Mouse (Mus musculus) MEL (cell line): ENCODE measurements at regions not wholly inside any gene's neighbourhood (a gene's known extent, or its start where the extent isn't known, plus 50 kb on each side); places are given as distances from the start of the nearest gene placed in this dataset.
A peak's percentile ranks its signal among the peaks of the same experiment; 100 is the strongest.

Source experiments
- DNase-seq: peaks from one replicate; pipeline ENCODE4 v3.0.0; 2011; ENCODE audit warnings: low read depth, low spot score
- H3K27ac ChIP-seq: 2 replicates; pipeline ENCODE4 v1.5.1; 2012; ENCODE audit warnings: low read depth, mild to moderate bottlenecking, control low read depth, low read length, moderate library complexity; ENCODE audit not compliant: control insufficient read depth
- H3K27me3 ChIP-seq, 2 experiments: fragments of 150-350 bp in 1 of 2; sonication (generic) in 1 of 2; 2 replicates each; pipeline ENCODE4 v1.6.1; 2012; ENCODE audit warnings: low read length in 2 of 2, mild to moderate bottlenecking in 2 of 2, improper control_type of control experiment in 1 of 2, moderate library complexity in 1 of 2; ENCODE audit not compliant: insufficient read depth in 2 of 2, control insufficient read depth in 1 of 2
- H3K36me3 ChIP-seq, 2 experiments: 2 replicates each; pipeline ENCODE4 v1.6.1; 2012 to 2014; ENCODE audit warnings: low read length in 2 of 2, improper control_type of control experiment in 1 of 2, inconsistent platforms in 1 of 2, mild to moderate bottlenecking in 1 of 2; ENCODE audit not compliant: insufficient read depth in 2 of 2, control insufficient read depth in 1 of 2
- H3K4me1 ChIP-seq, 2 experiments: fragments of 150-350 bp in 1 of 2; sonication (generic) in 1 of 2; 2 replicates each; pipeline ENCODE4 v1.6.1; 2012; ENCODE audit warnings: low read length in 2 of 2, improper control_type of control experiment in 1 of 2, mild to moderate bottlenecking in 1 of 2; ENCODE audit not compliant: insufficient read depth in 2 of 2, control insufficient read depth in 1 of 2
- H3K4me3 ChIP-seq, 2 experiments: fragments of 150-350 bp in 1 of 2; sonication (generic) in 1 of 2; 2 replicates each; pipeline ENCODE4 v1.5.1; 2012; ENCODE audit warnings: low read depth in 2 of 2, low read length in 2 of 2, mild to moderate bottlenecking in 2 of 2, moderate library complexity in 2 of 2, control low read depth in 1 of 2, improper control_type of control experiment in 1 of 2; ENCODE audit not compliant: control insufficient read depth in 1 of 2, insufficient read depth in 1 of 2
- H3K79me2 ChIP-seq: 2 replicates; pipeline ENCODE4 v1.6.1; 2012; ENCODE audit warnings: mild to moderate bottlenecking, low read length, moderate library complexity; ENCODE audit not compliant: control insufficient read depth, poor library complexity, insufficient read depth
- H3K9ac ChIP-seq: 2 replicates; pipeline ENCODE4 v1.6.1; 2012; ENCODE audit warnings: low read depth, mild to moderate bottlenecking, control low read depth, low read length, moderate library complexity; ENCODE audit not compliant: control insufficient read depth, poor library complexity, severe bottlenecking
- H3K9me3 ChIP-seq: fragments of 150-350 bp; sonication (generic); replicated peaks from 2 replicates; pipeline ENCODE4 v1.6.1; 2012; ENCODE audit warnings: mild to moderate bottlenecking, low read length, improper control_type of control experiment, moderate library complexity; ENCODE audit not compliant: insufficient read depth
- CHD1 ChIP-seq: IDR thresholded peaks from 2 replicates; pipeline ENCODE4 v1.6.1; 2012; ENCODE audit warnings: low read depth, mild to moderate bottlenecking, inconsistent platforms, low read length, improper control_type of control experiment
- CHD2 ChIP-seq: IDR thresholded peaks from 2 replicates; pipeline ENCODE4 v1.6.1; 2011; ENCODE audit warnings: low read length, improper control_type of control experiment
- E2F4 ChIP-seq: IDR thresholded peaks from 2 replicates; pipeline ENCODE4 v1.6.1; 2011; ENCODE audit warnings: low read depth, low read length, improper control_type of control experiment, borderline replicate concordance
- ELF1 ChIP-seq: IDR thresholded peaks from 2 replicates; pipeline ENCODE4 v1.6.1; 2014; ENCODE audit warnings: low read depth, mild to moderate bottlenecking, inconsistent platforms, low read length, improper control_type of control experiment, moderate library complexity
- EP300 ChIP-seq, 2 experiments: IDR thresholded peaks; 2 replicates each; pipeline ENCODE4 v1.6.1; 2011; ENCODE audit warnings: improper control_type of control experiment in 2 of 2, low read length in 2 of 2, low read depth in 1 of 2, mild to moderate bottlenecking in 1 of 2
- GABPA ChIP-seq: IDR thresholded peaks from 2 replicates; pipeline ENCODE4 v1.6.1; 2012; ENCODE audit warnings: low read depth, mild to moderate bottlenecking, inconsistent platforms, low read length, improper control_type of control experiment, moderate library complexity
- GATA1 ChIP-seq: IDR thresholded peaks from 2 replicates; pipeline ENCODE4 v1.6.1; 2011; ENCODE audit warnings: low read depth, low read length, improper control_type of control experiment
- HCFC1 ChIP-seq: IDR thresholded peaks from 2 replicates; pipeline ENCODE4 v1.6.1; 2012; ENCODE audit warnings: low read depth, mild to moderate bottlenecking, inconsistent platforms, low read length, improper control_type of control experiment, moderate library complexity
- KAT2A ChIP-seq: conservative IDR thresholded peaks from 2 replicates; pipeline ENCODE4 v1.6.1; 2012; ENCODE audit warnings: low read depth, low read length, improper control_type of control experiment, inconsistent platforms
- MYB ChIP-seq: IDR thresholded peaks from 2 replicates; pipeline ENCODE4 v1.6.1; 2011; ENCODE audit warnings: mild to moderate bottlenecking, low read depth, low read length, improper control_type of control experiment
- NELFE ChIP-seq: IDR thresholded peaks from 2 replicates; pipeline ENCODE4 v1.6.1; 2011; ENCODE audit warnings: low read depth, low read length, improper control_type of control experiment
- NRF1 ChIP-seq: IDR thresholded peaks from 2 replicates; pipeline ENCODE4 v1.6.1; 2014; ENCODE audit warnings: low read depth, mild to moderate bottlenecking, inconsistent platforms, low read length, improper control_type of control experiment, moderate library complexity; ENCODE audit not compliant: poor library complexity, insufficient read depth, severe bottlenecking
- POLR2A ChIP-seq, 2 experiments: IDR thresholded peaks; 2 replicates each; pipeline ENCODE4 v1.6.1; 2011 to 2012; ENCODE audit warnings: low read length in 2 of 2, mild to moderate bottlenecking in 2 of 2, control low read depth in 1 of 2, improper control_type of control experiment in 1 of 2, low read depth in 1 of 2, moderate library complexity in 1 of 2; ENCODE audit not compliant: control insufficient read depth in 1 of 2, insufficient read depth in 1 of 2, poor library complexity in 1 of 2
- RCOR1 ChIP-seq: IDR thresholded peaks from 2 replicates; pipeline ENCODE4 v1.6.1; 2012; ENCODE audit warnings: low read depth, mild to moderate bottlenecking, inconsistent platforms, low read length, improper control_type of control experiment
- SMC3 ChIP-seq: IDR thresholded peaks from 2 replicates; pipeline ENCODE4 v1.6.1; 2011; ENCODE audit warnings: low read depth, low read length, improper control_type of control experiment
- TAL1 ChIP-seq: IDR thresholded peaks from 2 replicates; pipeline ENCODE4 v1.6.1; 2012; ENCODE audit warnings: mild to moderate bottlenecking, inconsistent platforms, low read length, moderate library complexity, mixed read lengths
- USF2 ChIP-seq, 2 experiments: IDR thresholded peaks; 2 replicates each; pipeline ENCODE4 v1.6.1; 2011 to 2012; ENCODE audit warnings: improper control_type of control experiment in 2 of 2, low read length in 2 of 2, borderline replicate concordance in 1 of 2, inconsistent platforms in 1 of 2, low read depth in 1 of 2, mild to moderate bottlenecking in 1 of 2; ENCODE audit not compliant: insufficient read depth in 1 of 2
- ZKSCAN1 ChIP-seq: IDR thresholded peaks from 2 replicates; pipeline ENCODE4 v1.6.1; 2012; ENCODE audit warnings: low read depth, mild to moderate bottlenecking, inconsistent platforms, low read length, improper control_type of control experiment, moderate library complexity
- ZMIZ1 ChIP-seq: IDR thresholded peaks from 2 replicates; pipeline ENCODE4 v1.6.1; 2012; ENCODE audit warnings: low read depth, mild to moderate bottlenecking, inconsistent platforms, low read length, improper control_type of control experiment, moderate library complexity
- ZNF384 ChIP-seq: IDR thresholded peaks from 2 replicates; pipeline ENCODE4 v1.6.1; 2012; ENCODE audit warnings: low read depth, mild to moderate bottlenecking, inconsistent platforms, low read length, improper control_type of control experiment

DNA sequence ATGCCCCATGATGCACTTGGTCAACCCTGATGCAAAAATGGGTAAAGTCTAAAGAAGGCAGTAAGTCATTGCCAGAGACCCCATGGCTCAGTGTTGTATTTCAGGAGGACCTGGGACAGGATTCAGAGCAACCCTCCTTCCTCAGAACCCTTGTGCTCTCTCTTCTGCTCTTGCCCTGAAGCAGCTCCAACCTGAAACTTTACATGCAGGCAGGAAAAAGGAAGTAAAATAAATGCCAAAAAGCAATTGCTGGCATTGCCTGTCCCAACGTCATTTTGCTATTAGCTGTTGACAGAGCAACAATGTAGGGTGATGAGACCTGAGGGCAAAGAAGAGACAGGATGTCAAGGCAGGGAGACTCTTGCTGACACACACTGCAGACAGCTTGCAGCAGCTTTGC is 121.7 kb upstream of the Crim1 start:
- H3K9ac ChIP-seq, result no peak overlapping the region
- H3K4me1 ChIP-seq, result no peaks in the 10 kb centered on the region
- H3K36me3 ChIP-seq, result no peaks in the 10 kb centered on the region
- no peaks in the 10 kb centered on the region for H3K79me2 ChIP-seq
- H3K9me3 ChIP-seq, result no peaks in the 10 kb centered on the region
- no peak overlapping the region for H3K27ac ChIP-seq
- H3K27me3 ChIP-seq, result no peaks in the 10 kb centered on the region
- peak; percentile 3 for DNase-seq
- H3K4me3 ChIP-seq, result no peak overlapping the region
- TF ChIP-seq TAL1 (no peak), GATA1 (no peak), NRF1 (no peak), KAT2A (no peak), HCFC1 (no peak), CHD1 (no peak), SMC3 (no peak), GABPA (no peak)

DNA sequence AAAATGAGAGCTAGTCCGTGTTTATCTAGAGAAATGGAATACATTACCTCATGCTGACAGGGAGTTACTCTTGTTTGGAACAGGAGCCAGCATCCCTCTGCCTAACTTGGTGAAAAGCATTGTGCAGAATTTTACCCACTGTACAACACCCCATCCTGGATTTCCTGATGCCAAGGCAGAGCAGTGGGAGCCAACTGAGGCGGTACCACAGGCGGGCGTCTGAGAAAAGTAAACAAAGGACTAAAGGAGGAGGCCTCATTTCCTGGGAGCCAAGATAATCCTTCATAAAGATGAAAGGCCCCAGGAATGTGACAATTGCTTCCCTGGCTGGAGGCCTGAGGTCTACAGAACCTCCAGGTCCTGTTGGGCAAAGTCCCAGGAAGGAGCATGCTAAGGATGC is 115.6 kb upstream of the Crim1 start:
- no peak overlapping the region for H3K9ac ChIP-seq
- H3K9me3 ChIP-seq, result no peaks in the 10 kb centered on the region
- no peaks in the 10 kb centered on the region for H3K79me2 ChIP-seq
- H3K36me3 ChIP-seq, result no peaks in the 10 kb centered on the region
- H3K4me1 ChIP-seq, result no peaks in the 10 kb centered on the region
- H3K27ac ChIP-seq, result no peak overlapping the region
- no peak overlapping the region for H3K4me3 ChIP-seq
- no peaks in the 10 kb centered on the region for H3K27me3 ChIP-seq
- no peak for TF ChIP-seq RCOR1
- no peak for TF ChIP-seq E2F4
- TF ChIP-seq NELFE, result no peak
- DNase-seq, result no peak

DNA sequence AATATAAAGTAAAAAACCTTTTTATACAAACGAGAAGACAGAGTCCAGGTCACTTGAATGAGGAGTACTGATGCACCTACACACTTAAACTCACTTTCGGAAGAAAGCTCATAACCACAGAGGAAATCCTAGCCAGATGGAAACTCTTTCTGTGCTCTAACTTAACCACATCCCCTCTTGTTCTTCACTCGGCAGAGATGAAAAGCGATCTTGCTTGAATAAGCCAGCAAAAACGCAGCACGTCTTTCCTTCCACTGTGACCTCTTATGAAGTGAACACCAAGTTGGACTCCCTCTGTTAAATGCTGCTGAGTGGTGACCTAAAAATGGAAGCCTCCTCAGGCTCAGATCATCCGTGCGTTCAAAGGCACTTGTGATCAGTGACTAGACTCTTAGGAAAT is 113.1 kb upstream of the Crim1 start:
- Histone ChIP-seq H3K4me3 (no peak overlapping the region), H3K27me3 (no peaks in the 10 kb centered on the region)
- TF ChIP-seq E2F4 (no peak), SMC3 (no peak), ZKSCAN1 (no peak), EP300 (IDR thresholded peaks at IDR 0.05; ENCODE audit: low read depth in 1 of 2, low read length in 2 of 2) (no peak), POLR2A (IDR thresholded peaks at IDR 0.05; ENCODE audit: control insufficient read depth in 1 of 2, insufficient read depth in 1 of 2, low read depth in 1 of 2, low read length in 2 of 2, poor library complexity in 1 of 2) (no peak), GABPA (no peak), NRF1 (no peak), ZNF384 (no peak), USF2 (IDR thresholded peaks at IDR 0.05; ENCODE audit: borderline replicate concordance in 1 of 2, insufficient read depth in 1 of 2, low read depth in 1 of 2, low read length in 2 of 2) (no peak), ZMIZ1 (no peak), CHD2 (no peak), GATA1 (no peak), MYB (no peak), ELF1 (no peak)
- TF ChIP-seq, all 39 proteins: peak for 0
- Histone ChIP-seq H3K36me3 (no peaks in the 10 kb centered on the region), H3K9me3 (no peaks in the 10 kb centered on the region), H3K4me1 (no peaks in the 10 kb centered on the region), H3K79me2 (no peaks in the 10 kb centered on the region), H3K9ac (no peak overlapping the region), H3K27ac (no peak overlapping the region)
- no peak for DNase-seq
